Mouse (Mus musculus): ENCODE results near the gene Mthfsd.

- TF ChIP-seq GATA1 (IDR thresholded peaks at IDR 0.05; ENCODE audit: borderline replicate concordance, low read length) (no peak), CTCF (IDR thresholded peaks at IDR 0.05; ENCODE audit: low read depth, low read length) (no peak), POLR2AphosphoS5 (IDR thresholded peaks at IDR 0.05; ENCODE audit: insufficient replicate concordance, low read depth, low read length) (no peak), GATA2 (IDR thresholded peaks at IDR 0.05; ENCODE audit: borderline replicate concordance, low read depth, low read length) (no peak)
These were observed 19.1 kb downstream of the Mthfsd start for GRCm38 (mm10) chr8:121088871-121089630.
